Mouse (Mus musculus): ENCODE results near the gene Fgfr2. TPM values are rescaled to one million over a fixed set of nuclear protein-coding genes. Genes with fewer than 3 reads are reported as not detected.

Fgfr2 gene
- polyA plus RNA-seq, 1 experiment from 2014 or later, result 106 TPM

GRCm38 (mm10) chr7:130265319-130266165, 2857.6 kb downstream of the Fgfr2 start:
- 1% methylated on average over 55 of the region's 58 CpGs for WGBS
- peak; percentile 69 for DNase-seq (ENCODE audit: low spot score)
- Histone ChIP-seq H3K4me3 (ENCODE audit: low read depth, low read length) (peak overlapping the region; percentile 79), H3K9ac (ENCODE audit: low read depth, low read length) (peak overlapping the region; percentile 94), H3K4me1 (ENCODE audit: control insufficient read depth, insufficient read depth, low read length) (peaks cover 24% of the 10 kb centered on the region), H3K27ac (replicated peaks; ENCODE audit: low read depth, low read length) (peak overlapping the region; percentile 93), H3K36me3 (ENCODE audit: control insufficient read depth, insufficient read depth, low read length) (peaks cover 10% of the 10 kb centered on the region), H3K4me2 (ENCODE audit: low read depth, low read length) (peak overlapping the region; percentile 78), H3K9me3 (ENCODE audit: control insufficient read depth, low read length) (no peaks in the 10 kb centered on the region), H3K27me3 (replicated peaks; ENCODE audit: control insufficient read depth, insufficient read depth, low read length) (no peaks in the 10 kb centered on the region)
- ATAC-seq (ENCODE audit: low read depth), result peak; percentile 69

- Histone ChIP-seq H3K36me3 (ENCODE audit: control insufficient read depth, insufficient read depth, low read length) (peaks cover 14% of the 10 kb centered on the region), H3K4me1 (ENCODE audit: control insufficient read depth, insufficient read depth, low read length) (peaks cover 32% of the 10 kb centered on the region), H3K27me3 (replicated peaks; ENCODE audit: control insufficient read depth, insufficient read depth, low read length) (no peaks in the 10 kb centered on the region), H3K4me3 (ENCODE audit: low read depth, low read length) (peak overlapping the region; percentile 79), H3K4me2 (ENCODE audit: low read depth, low read length) (peak overlapping the region; percentile 78), H3K9ac (ENCODE audit: low read depth, low read length) (peak overlapping the region; percentile 94), H3K27ac (replicated peaks; ENCODE audit: low read depth, low read length) (peak overlapping the region; percentile 93), H3K9me3 (ENCODE audit: control insufficient read depth, low read length) (no peaks in the 10 kb centered on the region)
- under 1% methylated on average over 26 of the region's 41 CpGs for WGBS
- ATAC-seq (ENCODE audit: low read depth) (0 out of 2 replicates have a peak, but pooled peaks have one; percentile 13), DNase-seq (ENCODE audit: low spot score) (peak; percentile 81)
Measured at GRCm38 (mm10) chr7:130264616-130265318, 2858.4 kb downstream of the Fgfr2 start.

- peak overlapping the region; percentile 79 for H3K4me3 ChIP-seq (ENCODE audit: low read depth, low read length)
- H3K9me3 ChIP-seq (ENCODE audit: control insufficient read depth, low read length), result no peaks in the 10 kb centered on the region
- peak overlapping the region; percentile 78 for H3K4me2 ChIP-seq (ENCODE audit: low read depth, low read length)
- H3K9ac ChIP-seq (ENCODE audit: low read depth, low read length), result peak overlapping the region; percentile 94
- H3K27me3 ChIP-seq (replicated peaks; ENCODE audit: control insufficient read depth, insufficient read depth, low read length), result no peaks in the 10 kb centered on the region
- peaks cover 14% of the 10 kb centered on the region for H3K36me3 ChIP-seq (ENCODE audit: control insufficient read depth, insufficient read depth, low read length)
- no peak for ATAC-seq (ENCODE audit: low read depth)
- peaks cover 35% of the 10 kb centered on the region for H3K4me1 ChIP-seq (ENCODE audit: control insufficient read depth, insufficient read depth, low read length)
- WGBS, result 1% methylated on average over 20 of the region's 20 CpGs
- H3K27ac ChIP-seq (replicated peaks; ENCODE audit: low read depth, low read length), result peak overlapping the region; percentile 93
- no peak for DNase-seq (ENCODE audit: low spot score)
Measured at GRCm38 (mm10) chr7:130263799-130264351, 2859.3 kb downstream of the Fgfr2 start.

- peak overlapping the region; percentile 78 for H3K4me2 ChIP-seq (ENCODE audit: low read depth, low read length)
- peak overlapping the region; percentile 79 for H3K4me3 ChIP-seq (ENCODE audit: low read depth, low read length)
- ATAC-seq (ENCODE audit: low read depth) (no peak), DNase-seq (ENCODE audit: low spot score) (no peak)
- H3K4me1 ChIP-seq (ENCODE audit: control insufficient read depth, insufficient read depth, low read length), result peaks cover 37% of the 10 kb centered on the region
- H3K9ac ChIP-seq (ENCODE audit: low read depth, low read length), result peak overlapping the region; percentile 94
- H3K9me3 ChIP-seq (ENCODE audit: control insufficient read depth, low read length), result no peaks in the 10 kb centered on the region
- 30% methylated on average over 4 of the region's 4 CpGs for WGBS
- H3K36me3 ChIP-seq (ENCODE audit: control insufficient read depth, insufficient read depth, low read length), result peaks cover 14% of the 10 kb centered on the region
- H3K27me3 ChIP-seq (replicated peaks; ENCODE audit: control insufficient read depth, insufficient read depth, low read length), result no peaks in the 10 kb centered on the region
- H3K27ac ChIP-seq (replicated peaks; ENCODE audit: low read depth, low read length), result peak overlapping the region; percentile 93
Measured at GRCm38 (mm10) chr7:130263233-130263594, 2859.9 kb downstream of the Fgfr2 start.

- H3K9ac ChIP-seq (ENCODE audit: low read depth, low read length), result peak overlapping the region; percentile 94
- no peaks in the 10 kb centered on the region for H3K27me3 ChIP-seq (replicated peaks; ENCODE audit: control insufficient read depth, insufficient read depth, low read length)
- DNase-seq (ENCODE audit: low spot score) (no peak), ATAC-seq (ENCODE audit: low read depth) (no peak)
- peaks cover 14% of the 10 kb centered on the region for H3K36me3 ChIP-seq (ENCODE audit: control insufficient read depth, insufficient read depth, low read length)
- peak overlapping the region; percentile 79 for H3K4me3 ChIP-seq (ENCODE audit: low read depth, low read length)
- WGBS, result 17% methylated on average over 17 of the region's 17 CpGs
- H3K9me3 ChIP-seq (ENCODE audit: control insufficient read depth, low read length), result no peaks in the 10 kb centered on the region
- H3K27ac ChIP-seq (replicated peaks; ENCODE audit: low read depth, low read length), result peak overlapping the region; percentile 93
- peaks cover 38% of the 10 kb centered on the region for H3K4me1 ChIP-seq (ENCODE audit: control insufficient read depth, insufficient read depth, low read length)
- peak overlapping the region; percentile 78 for H3K4me2 ChIP-seq (ENCODE audit: low read depth, low read length)
Measured at GRCm38 (mm10) chr7:130262528-130263232, 2860.5 kb downstream of the Fgfr2 start.

GRCm38 (mm10) chr7:130261684-130262527, 2861.2 kb downstream of the Fgfr2 start:
- H3K36me3 ChIP-seq (ENCODE audit: control insufficient read depth, insufficient read depth, low read length), result peaks cover 14% of the 10 kb centered on the region
- H3K27me3 ChIP-seq (replicated peaks; ENCODE audit: control insufficient read depth, insufficient read depth, low read length), result no peaks in the 10 kb centered on the region
- H3K4me2 ChIP-seq (ENCODE audit: low read depth, low read length), result peak overlapping the region; percentile 78
- WGBS, result 33% methylated on average over 17 of the region's 17 CpGs
- H3K9ac ChIP-seq (ENCODE audit: low read depth, low read length), result peak overlapping the region; percentile 94
- H3K27ac ChIP-seq (replicated peaks; ENCODE audit: low read depth, low read length), result peak overlapping the region; percentile 93
- peaks cover 46% of the 10 kb centered on the region for H3K4me1 ChIP-seq (ENCODE audit: control insufficient read depth, insufficient read depth, low read length)
- DNase-seq (ENCODE audit: low spot score) (no peak), ATAC-seq (ENCODE audit: low read depth) (no peak)
- H3K9me3 ChIP-seq (ENCODE audit: control insufficient read depth, low read length), result no peaks in the 10 kb centered on the region
- H3K4me3 ChIP-seq (ENCODE audit: low read depth, low read length), result peak overlapping the region; percentile 79

- Histone ChIP-seq H3K27me3 (replicated peaks; ENCODE audit: control insufficient read depth, insufficient read depth, low read length) (no peaks in the 10 kb centered on the region), H3K9me3 (ENCODE audit: control insufficient read depth, low read length) (no peaks in the 10 kb centered on the region), H3K27ac (replicated peaks; ENCODE audit: low read depth, low read length) (peak overlapping the region; percentile 93), H3K4me3 (ENCODE audit: low read depth, low read length) (peak overlapping the region; percentile 79), H3K4me2 (ENCODE audit: low read depth, low read length) (peak overlapping the region; percentile 78), H3K36me3 (ENCODE audit: control insufficient read depth, insufficient read depth, low read length) (peaks cover 14% of the 10 kb centered on the region), H3K9ac (ENCODE audit: low read depth, low read length) (peak overlapping the region; percentile 94), H3K4me1 (ENCODE audit: control insufficient read depth, insufficient read depth, low read length) (peaks cover 45% of the 10 kb centered on the region)
- WGBS, result 55% methylated on average over 20 of the region's 20 CpGs
- ATAC-seq (ENCODE audit: low read depth) (no peak), DNase-seq (ENCODE audit: low spot score) (no peak)
Measured at GRCm38 (mm10) chr7:130260905-130261683, 2862.1 kb downstream of the Fgfr2 start.
